Mouse (Mus musculus): ENCODE results near the gene Gria2. TPM values are rescaled to one million over a fixed set of nuclear protein-coding genes. Genes with fewer than 3 reads are reported as not detected.
A peak's percentile ranks its signal among the peaks of the same experiment; 100 is the strongest.

Gene Gria2
- polyA plus RNA-seq (2016; fragmentation: Nextera tagmentation; extraction: Ambion mirVana) = 2.2 and 7.3 TPM in 2 replicates

GRCm38 (mm10) chr3:80802596-80803081 is at the start of gene Gria2:
Gene Gria2 (minus strand): TSS chr3:80802835.
- peak; percentile 76 for DNase-seq (ENCODE audit: low spot score)
- H3K36me3 ChIP-seq = no peaks in the 10 kb centered on the region
- WGBS = under 1% methylated on average over 35 of the region's 35 CpGs
- H3K27me3 ChIP-seq (ENCODE audit: low read depth, poor library complexity, severe bottlenecking) = peaks cover 43% of the 10 kb centered on the region
- H3K9me3 ChIP-seq (replicated peaks) = no peaks in the 10 kb centered on the region
- peak within 1 kb of the TSS; percentile 78 for H3K27ac ChIP-seq (replicated peaks)
- H3K4me3 ChIP-seq = peak within 1 kb of the TSS; percentile 66
- peaks cover 30% of the 10 kb centered on the region for H3K4me1 ChIP-seq

GRCm38 (mm10) chr3:80850947-80851346 is 48.3 kb upstream of the Gria2 start:
- no peak overlapping the region for H3K27ac ChIP-seq (replicated peaks)
- no peak for DNase-seq (ENCODE audit: low spot score)
- H3K9me3 ChIP-seq (replicated peaks) = no peaks in the 10 kb centered on the region
- H3K27me3 ChIP-seq (ENCODE audit: low read depth, poor library complexity, severe bottlenecking) = no peaks in the 10 kb centered on the region
- H3K4me3 ChIP-seq = no peak overlapping the region
- 90% methylated on average over 10 of the region's 10 CpGs for WGBS
- no peaks in the 10 kb centered on the region for H3K4me1 ChIP-seq
- H3K36me3 ChIP-seq = no peaks in the 10 kb centered on the region

GRCm38 (mm10) chr3:80845634-80846033 is 43.0 kb upstream of the Gria2 start:
- Histone ChIP-seq H3K9me3 (replicated peaks) (no peaks in the 10 kb centered on the region), H3K36me3 (no peaks in the 10 kb centered on the region), H3K4me1 (no peaks in the 10 kb centered on the region), H3K4me3 (no peak overlapping the region), H3K27ac (replicated peaks) (no peak overlapping the region), H3K27me3 (ENCODE audit: low read depth, poor library complexity, severe bottlenecking) (no peaks in the 10 kb centered on the region)
- 83% methylated on average over 2 of the region's 2 CpGs for WGBS
- DNase-seq (ENCODE audit: low spot score) = no peak

GRCm38 (mm10) chr3:80839845-80840244 is 37.2 kb upstream of the Gria2 start:
- Histone ChIP-seq H3K9me3 (replicated peaks) (no peaks in the 10 kb centered on the region), H3K4me3 (no peak overlapping the region), H3K27me3 (ENCODE audit: low read depth, poor library complexity, severe bottlenecking) (no peaks in the 10 kb centered on the region), H3K4me1 (no peaks in the 10 kb centered on the region), H3K27ac (replicated peaks) (no peak overlapping the region), H3K36me3 (no peaks in the 10 kb centered on the region)
- 90% methylated on average over 5 of the region's 5 CpGs for WGBS
- no peak for DNase-seq (ENCODE audit: low spot score)

GRCm38 (mm10) chr3:80837583-80837982 is 34.9 kb upstream of the Gria2 start:
- no peaks in the 10 kb centered on the region for H3K27me3 ChIP-seq (ENCODE audit: low read depth, poor library complexity, severe bottlenecking)
- H3K4me1 ChIP-seq = no peaks in the 10 kb centered on the region
- no peaks in the 10 kb centered on the region for H3K36me3 ChIP-seq
- H3K27ac ChIP-seq (replicated peaks) = no peak overlapping the region
- DNase-seq (ENCODE audit: low spot score) = no peak
- H3K9me3 ChIP-seq (replicated peaks) = no peaks in the 10 kb centered on the region
- WGBS = 69% methylated on average over 3 of the region's 3 CpGs
- H3K4me3 ChIP-seq = no peak overlapping the region

- no peaks in the 10 kb centered on the region for H3K4me1 ChIP-seq
- no peaks in the 10 kb centered on the region for H3K27me3 ChIP-seq (ENCODE audit: low read depth, poor library complexity, severe bottlenecking)
- H3K36me3 ChIP-seq = no peaks in the 10 kb centered on the region
- no peak overlapping the region for H3K4me3 ChIP-seq
- H3K27ac ChIP-seq (replicated peaks) = no peak overlapping the region
- WGBS = 97% methylated on average over 1 of the region's 1 CpGs
- H3K9me3 ChIP-seq (replicated peaks) = no peaks in the 10 kb centered on the region
- no peak for DNase-seq (ENCODE audit: low spot score)
These were observed 21.3 kb upstream of the Gria2 start for GRCm38 (mm10) chr3:80823975-80824374.

GRCm38 (mm10) chr3:80818619-80819018 is 16.0 kb upstream of the Gria2 start:
- H3K36me3 ChIP-seq = no peaks in the 10 kb centered on the region
- H3K27me3 ChIP-seq (ENCODE audit: low read depth, poor library complexity, severe bottlenecking) = no peaks in the 10 kb centered on the region
- DNase-seq (ENCODE audit: low spot score) = no peak
- 95% methylated on average over 1 of the region's 1 CpGs for WGBS
- no peaks in the 10 kb centered on the region for H3K9me3 ChIP-seq (replicated peaks)
- no peak overlapping the region for H3K27ac ChIP-seq (replicated peaks)
- no peaks in the 10 kb centered on the region for H3K4me1 ChIP-seq
- H3K4me3 ChIP-seq = no peak overlapping the region

GRCm38 (mm10) chr3:80813734-80814133 is 11.1 kb upstream of the Gria2 start:
- no peak for DNase-seq (ENCODE audit: low spot score)
- no peak overlapping the region for H3K4me3 ChIP-seq
- no peak overlapping the region for H3K27ac ChIP-seq (replicated peaks)
- no peaks in the 10 kb centered on the region for H3K9me3 ChIP-seq (replicated peaks)
- no peaks in the 10 kb centered on the region for H3K4me1 ChIP-seq
- no peaks in the 10 kb centered on the region for H3K27me3 ChIP-seq (ENCODE audit: low read depth, poor library complexity, severe bottlenecking)
- H3K36me3 ChIP-seq = no peaks in the 10 kb centered on the region

- Histone ChIP-seq H3K4me1 (no peaks in the 10 kb centered on the region), H3K36me3 (no peaks in the 10 kb centered on the region), H3K9me3 (replicated peaks) (no peaks in the 10 kb centered on the region), H3K4me3 (no peak overlapping the region), H3K27me3 (ENCODE audit: low read depth, poor library complexity, severe bottlenecking) (no peaks in the 10 kb centered on the region), H3K27ac (replicated peaks) (no peak overlapping the region)
- WGBS = 86% methylated on average over 3 of the region's 3 CpGs
- DNase-seq (ENCODE audit: low spot score) = no peak
These were observed 9.6 kb upstream of the Gria2 start for GRCm38 (mm10) chr3:80812237-80812636.

GRCm38 (mm10) chr3:80805327-80805726 is 2.7 kb upstream of the Gria2 start:
- Histone ChIP-seq H3K27ac (replicated peaks) (no peak overlapping the region), H3K4me1 (peaks cover 25% of the 10 kb centered on the region), H3K27me3 (ENCODE audit: low read depth, poor library complexity, severe bottlenecking) (peaks cover 24% of the 10 kb centered on the region), H3K36me3 (no peaks in the 10 kb centered on the region), H3K4me3 (no peak overlapping the region), H3K9me3 (replicated peaks) (no peaks in the 10 kb centered on the region)
- DNase-seq (ENCODE audit: low spot score) = no peak
- 18% methylated on average over 1 of the region's 1 CpGs for WGBS

- no peak overlapping the region for H3K27ac ChIP-seq (replicated peaks)
- no peaks in the 10 kb centered on the region for H3K36me3 ChIP-seq
- H3K4me3 ChIP-seq = no peak overlapping the region
- H3K4me1 ChIP-seq = peaks cover 30% of the 10 kb centered on the region
- WGBS = 88% methylated on average over 1 of the region's 1 CpGs
- H3K27me3 ChIP-seq (ENCODE audit: low read depth, poor library complexity, severe bottlenecking) = peaks cover 37% of the 10 kb centered on the region
- no peaks in the 10 kb centered on the region for H3K9me3 ChIP-seq (replicated peaks)
- no peak for DNase-seq (ENCODE audit: low spot score)
These were observed 1.2 kb upstream of the Gria2 start for GRCm38 (mm10) chr3:80803811-80804210.

- no peaks in the 10 kb centered on the region for H3K9me3 ChIP-seq (replicated peaks)
- 0 out of 2 replicates have a peak overlapping the region, but pooled peaks have one; percentile 72 for H3K27ac ChIP-seq (replicated peaks)
- peak overlapping the region; percentile 66 for H3K4me3 ChIP-seq
- peaks cover 30% of the 10 kb centered on the region for H3K4me1 ChIP-seq
- no peak for DNase-seq (ENCODE audit: low spot score)
- no peaks in the 10 kb centered on the region for H3K36me3 ChIP-seq
- peaks cover 43% of the 10 kb centered on the region for H3K27me3 ChIP-seq (ENCODE audit: low read depth, poor library complexity, severe bottlenecking)
- whole genome bisulfite sequencing = 61% methylated on average over 8 of the region's 8 CpGs
These were observed 576 bp upstream of the Gria2 start for GRCm38 (mm10) chr3:80803211-80803610.

GRCm38 (mm10) chr3:80801827-80802310 is 766 bp downstream of the Gria2 start:
- DNase-seq (ENCODE audit: low spot score) = peak; percentile 27
- Histone ChIP-seq H3K4me1 (peaks cover 30% of the 10 kb centered on the region), H3K36me3 (no peaks in the 10 kb centered on the region), H3K27ac (replicated peaks) (0 out of 2 replicates have a peak overlapping the region, but pooled peaks have one; percentile 78), H3K4me3 (peak overlapping the region; percentile 66), H3K9me3 (replicated peaks) (no peaks in the 10 kb centered on the region), H3K27me3 (ENCODE audit: low read depth, poor library complexity, severe bottlenecking) (peaks cover 43% of the 10 kb centered on the region)
- 23% methylated on average over 6 of the region's 6 CpGs for WGBS

All from midbrain, embryonic 10.5 days (tissue).